In genomic region chr16:17826500-17826899, GRCm38 (mm10) we compare ENCODE assay signal across 13 mouse cellular contexts. TPM values are rescaled to one million over a fixed set of nuclear protein-coding genes. Genes with fewer than 3 reads are reported as not detected.
"Had no signal": no experiment of that assay in that cellular context is flagged by ENCODE, and none has a peak within 500 bp of the region (broad histone marks: within the 10 kb centered on the region; RNA-seq: fewer than 3 reads in every experiment).

No protein-coding gene starts in this region.

- H3K4me3 ChIP-seq: layer of hippocampus, adult 2 months; limb, embryonic 10.5 days; liver, embryonic 15.5 days; midbrain, embryonic 13.5 days had no signal

- DNase-seq: kidney, postnatal 10 days; kidney, postnatal 4 days; lung, adult 2 months; lung, postnatal 36 days; right cerebral cortex, adult 18-20 months; right cerebral cortex, postnatal 25 days; thymus, postnatal 4 days had no signal

- H3K27ac ChIP-seq: layer of hippocampus, adult 2 months; limb, embryonic 10.5 days; liver, embryonic 15.5 days; midbrain, embryonic 13.5 days; stomach, postnatal 0 days had no signal

RNA-seq across cellular contexts. Expression of gene B830017H08Rik, which starts 6.4 kb away (rescaled TPM):
- total RNA-seq: megakaryocyte progenitor cell, adult 5-6 weeks had no signal
